Mouse (Mus musculus) cortical plate, adult 2 months (tissue): ENCODE data around the gene Lamp5.

ENCODE experiments used
- CTCF ChIP-seq: fragments of 200-500 bp; IDR thresholded peaks from 2 replicates; pipeline ENCODE4 v1.5.1; 2011; ENCODE audit warnings: mild to moderate bottlenecking, control low read depth, low read length; ENCODE audit not compliant: insufficient read depth; ENCODE audit errors: extremely low read depth
- POLR2A ChIP-seq: fragments of 200-500 bp; IDR thresholded peaks from 2 replicates; pipeline ENCODE4 v1.6.1; 2011; ENCODE audit warnings: mild to moderate bottlenecking, low read length, control low read depth; ENCODE audit not compliant: insufficient read depth; ENCODE audit errors: extremely low read depth

DNA sequence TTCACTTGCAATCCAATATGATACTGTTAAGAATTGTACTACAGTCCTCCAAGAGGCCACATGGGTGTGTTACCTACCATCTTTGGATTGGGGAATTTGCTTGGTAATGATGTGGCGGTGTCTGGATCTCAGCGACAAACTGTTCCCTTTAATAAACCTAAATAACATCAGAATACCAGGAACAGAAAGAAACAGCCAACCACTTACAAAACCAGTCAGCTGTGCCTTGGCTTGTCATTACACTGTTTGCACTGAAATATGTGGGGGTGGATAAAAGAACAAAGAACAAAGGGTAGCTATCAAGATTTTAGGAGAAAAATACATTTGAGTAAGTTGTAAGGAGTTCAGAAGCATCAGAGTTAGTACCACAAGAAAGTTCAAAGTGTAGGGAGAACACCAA, 66.0 kb downstream of the Lamp5 start:
- no peak for TF ChIP-seq CTCF
- TF ChIP-seq POLR2A, result no peak
